Mouse (Mus musculus) G1E (cell line): ENCODE data around the gene Rtkn. TPM values are rescaled to one million over a fixed set of nuclear protein-coding genes. Genes with fewer than 3 reads are reported as not detected.
"Not testable (repeated sequence)": the region's sequence is repeated elsewhere in the genome, so short reads cannot be mapped to it uniquely, and the experiment has no call there.

Experiments
- ATAC-seq: 2 replicates; pipeline ENCODE4 v1.8.0; 2016; ENCODE audit warnings: mild to moderate bottlenecking; ENCODE audit not compliant: insufficient number of reproducible peaks, poor library complexity, low FRiP score, severe bottlenecking; ENCODE audit errors: extremely low read depth
- DNase-seq: peaks from one replicate; pipeline ENCODE4 v3.0.0; 2012; ENCODE audit warnings: low spot score
- H3K27me3 ChIP-seq: 2 replicates; pipeline ENCODE4 v1.6.1; 2012; ENCODE audit warnings: mild to moderate bottlenecking, low read length, inconsistent platforms; ENCODE audit not compliant: insufficient read depth
- H3K36me3 ChIP-seq: replicated peaks from 2 replicates; pipeline ENCODE3; 2012; ENCODE audit warnings: mild to moderate bottlenecking, inconsistent platforms
- H3K4me1 ChIP-seq: 2 replicates; pipeline ENCODE4 v1.6.1; 2012; ENCODE audit warnings: low read depth, low read length, inconsistent platforms, mixed read lengths; ENCODE audit not compliant: insufficient read depth
- H3K4me3 ChIP-seq: 2 replicates; pipeline ENCODE4 v1.5.1; 2012; ENCODE audit warnings: low read depth, mild to moderate bottlenecking, inconsistent platforms, low read length, moderate library complexity, mixed read lengths
- H3K9me3 ChIP-seq: replicated peaks from 2 replicates; pipeline ENCODE4 v1.6.1; 2012; ENCODE audit warnings: inconsistent platforms
- CTCF ChIP-seq: IDR thresholded peaks from 2 replicates; pipeline ENCODE4 v1.5.1; 2012; ENCODE audit warnings: low read depth, low read length, inconsistent platforms, mixed read lengths
- GATA1 ChIP-seq: IDR thresholded peaks from 2 replicates; pipeline ENCODE4 v1.6.1; 2012; ENCODE audit warnings: borderline replicate concordance, low read length, inconsistent platforms, mixed read lengths
- GATA2 ChIP-seq: IDR thresholded peaks from 2 replicates; pipeline ENCODE4 v1.6.1; 2012; ENCODE audit warnings: low read depth, low read length, inconsistent platforms, borderline replicate concordance
- POLR2AphosphoS5 ChIP-seq: IDR thresholded peaks from 2 replicates; pipeline ENCODE4 v1.6.1; 2012; ENCODE audit warnings: low read depth, low read length, inconsistent platforms; ENCODE audit not compliant: insufficient replicate concordance
- TAL1 ChIP-seq: conservative IDR thresholded peaks from 2 replicates; pipeline ENCODE4 v1.6.1; 2012; ENCODE audit warnings: low read depth, low read length, inconsistent platforms, mixed read lengths
- polyA plus RNA-seq: library from polyadenylated mRNA; stranded (reverse); fragments of >175 nt; gene quantifications from 2 replicates; pipeline ENCODE4 v1.2.3, GENCODE M21; 2012
- total RNA-seq, 2 experiments: library from RNA; stranded (forward) in 1 of 2; stranded (reverse) in 1 of 2; fragments of 200-1000 nt in 1 of 2; fragments of >200 nt in 1 of 2; fragmentation: Nextera tagmentation in 1 of 2; gene quantifications; 2 replicates each; pipeline ENCODE4 v1.2.3; 2014 to 2017

Gene Rtkn
- total and polyA plus RNA-seq, 3 experiments, result 4.0 to 34.2 (median 7.6) TPM

DNA sequence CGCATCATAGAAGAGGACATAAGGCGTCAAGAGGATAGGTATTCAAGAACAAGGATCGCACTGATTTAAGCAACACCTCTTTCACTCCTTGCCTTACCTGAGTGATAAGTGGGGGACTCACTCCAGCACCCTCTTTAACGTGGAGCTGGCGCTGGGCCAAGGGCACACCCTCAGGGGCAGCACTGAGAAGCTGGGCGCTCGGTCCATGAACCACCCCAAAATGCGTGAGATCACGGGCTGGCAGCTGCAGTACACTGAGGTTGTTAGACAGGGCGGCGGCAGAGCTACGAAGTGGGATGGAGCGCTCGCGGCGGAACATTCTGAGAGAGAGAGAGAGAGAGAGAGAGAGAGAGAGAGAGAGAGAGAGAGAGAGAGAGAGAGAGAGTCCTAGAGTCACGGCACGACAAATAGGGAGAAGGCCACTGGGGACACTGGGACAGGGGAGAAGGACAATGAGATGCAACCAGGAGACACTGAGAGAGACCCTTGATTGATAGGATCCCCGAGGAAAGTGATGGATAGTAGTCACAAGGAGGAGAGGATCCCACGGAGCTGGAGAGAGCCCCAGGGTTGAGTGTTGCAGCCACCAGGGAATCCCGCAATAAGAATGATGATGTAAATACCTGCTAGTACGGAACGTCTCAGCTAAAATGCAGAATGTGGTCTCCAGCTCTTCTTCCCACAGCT is 20.4 kb downstream of the Rtkn start:
- ATAC-seq, result no peak
- Histone ChIP-seq H3K4me1 (peaks cover 25% of the 10 kb centered on the region), H3K27me3 (peaks cover 59% of the 10 kb centered on the region), H3K4me3 (peak overlapping the region; percentile 36; the same call in 1 of the 2 replicates), H3K9me3 (no peaks in the 10 kb centered on the region), H3K36me3 (no peaks in the 10 kb centered on the region)
- TF ChIP-seq GATA2 (no peak), POLR2AphosphoS5 (no peak), TAL1 (no peak), CTCF (no peak)
- DNase-seq, result no peak

DNA sequence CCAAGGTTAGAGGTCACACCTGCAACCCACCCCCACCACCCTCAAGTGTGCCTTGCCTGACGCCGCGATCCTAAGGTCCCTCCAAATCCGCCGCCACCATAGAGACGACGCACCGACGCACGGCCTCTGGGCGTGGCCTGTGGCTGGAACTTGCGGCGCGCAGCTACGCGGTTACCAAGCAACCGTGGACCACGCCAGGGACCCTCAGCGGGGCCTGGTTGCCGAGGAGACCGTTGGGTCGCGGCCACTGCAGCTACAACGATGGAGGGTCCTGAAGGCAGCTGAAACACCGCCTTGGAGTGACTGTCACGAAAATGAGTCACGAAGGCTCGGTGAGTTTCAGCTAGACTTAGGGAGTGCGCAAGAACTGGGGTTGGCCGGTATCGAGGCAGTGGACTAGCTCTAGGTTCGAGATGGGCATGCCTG is 21.0 kb downstream of the Rtkn start, which contains the start of the genes Wdr54 and 1700003E16Rik:
Gene Wdr54, minus strand, starts transcription at position 139 of the 426 bp plus-strand sequence.
Gene 1700003E16Rik, plus strand, starts transcription at position 146 of the 426 bp plus-strand sequence.
- no peaks in the 10 kb centered on the region for H3K9me3 ChIP-seq
- H3K36me3 ChIP-seq, result no peaks in the 10 kb centered on the region
- ATAC-seq (no peak), DNase-seq (no peak)
- peaks cover 24% of the 10 kb centered on the region for H3K4me1 ChIP-seq
- H3K27me3 ChIP-seq, result peaks cover 60% of the 10 kb centered on the region
- TF ChIP-seq CTCF (no peak), POLR2AphosphoS5 (no peak)
- peak within 1 kb of the TSS; percentile 36; the same call in 1 of the 2 replicates for H3K4me3 ChIP-seq

DNA sequence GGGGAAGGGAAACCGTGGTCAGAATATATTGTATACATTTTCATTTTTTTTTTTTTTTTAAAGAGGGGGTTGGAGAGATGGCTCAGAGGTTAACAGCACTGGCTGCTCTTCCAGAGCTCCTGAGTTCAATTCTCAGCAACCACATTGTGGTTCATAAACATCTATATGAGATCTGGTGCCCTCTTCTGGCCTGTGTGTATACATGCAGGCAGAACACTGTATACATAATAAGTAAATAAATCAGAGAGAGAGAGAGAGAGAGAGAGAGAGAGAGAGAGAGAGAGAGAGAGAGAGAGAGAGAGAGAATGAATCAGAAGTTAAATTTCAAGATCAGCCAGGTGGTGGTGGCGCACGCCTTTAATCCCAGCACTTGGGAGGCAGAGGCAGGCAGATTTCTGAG is 24.2 kb downstream of the Rtkn start:
- Histone ChIP-seq H3K4me1 (peaks cover 32% of the 10 kb centered on the region), H3K27me3 (peaks cover 44% of the 10 kb centered on the region)
- not testable (repeated sequence) for H3K9me3 ChIP-seq, H3K36me3 ChIP-seq, H3K4me3 ChIP-seq, DNase-seq, ATAC-seq
- TF ChIP-seq CTCF, result 0 out of 2 replicates have a peak, but pooled peaks have one; percentile 29

DNA sequence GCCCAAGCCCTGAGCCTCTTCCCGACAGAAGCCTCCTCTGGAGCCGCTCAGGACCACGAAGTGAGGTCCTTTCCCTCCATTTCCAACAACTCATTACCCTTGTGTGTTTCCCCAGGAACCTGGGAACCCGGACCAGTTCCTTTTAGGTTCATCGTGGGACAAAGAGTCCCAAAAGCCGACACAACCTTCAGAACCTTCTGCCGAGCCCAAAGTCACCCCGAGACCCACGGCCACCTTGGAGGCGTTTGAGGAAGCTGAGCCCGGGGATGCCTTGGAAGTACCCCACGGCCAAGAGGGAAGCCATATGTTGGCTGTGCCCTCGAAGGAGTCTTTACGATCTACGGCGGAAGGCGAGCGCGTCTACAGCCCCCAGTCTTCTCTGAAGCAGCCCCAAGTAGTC is 26.2 kb downstream of the Rtkn start:
- no peak for ATAC-seq
- Histone ChIP-seq H3K36me3 (no peaks in the 10 kb centered on the region), H3K4me1 (peaks cover 32% of the 10 kb centered on the region), H3K27me3 (peaks cover 24% of the 10 kb centered on the region), H3K4me3 (no peak overlapping the region), H3K9me3 (no peaks in the 10 kb centered on the region)
- TF ChIP-seq GATA1 (no peak), TAL1 (no peak), POLR2AphosphoS5 (no peak), CTCF (no peak), GATA2 (no peak)
- no peak for DNase-seq

DNA sequence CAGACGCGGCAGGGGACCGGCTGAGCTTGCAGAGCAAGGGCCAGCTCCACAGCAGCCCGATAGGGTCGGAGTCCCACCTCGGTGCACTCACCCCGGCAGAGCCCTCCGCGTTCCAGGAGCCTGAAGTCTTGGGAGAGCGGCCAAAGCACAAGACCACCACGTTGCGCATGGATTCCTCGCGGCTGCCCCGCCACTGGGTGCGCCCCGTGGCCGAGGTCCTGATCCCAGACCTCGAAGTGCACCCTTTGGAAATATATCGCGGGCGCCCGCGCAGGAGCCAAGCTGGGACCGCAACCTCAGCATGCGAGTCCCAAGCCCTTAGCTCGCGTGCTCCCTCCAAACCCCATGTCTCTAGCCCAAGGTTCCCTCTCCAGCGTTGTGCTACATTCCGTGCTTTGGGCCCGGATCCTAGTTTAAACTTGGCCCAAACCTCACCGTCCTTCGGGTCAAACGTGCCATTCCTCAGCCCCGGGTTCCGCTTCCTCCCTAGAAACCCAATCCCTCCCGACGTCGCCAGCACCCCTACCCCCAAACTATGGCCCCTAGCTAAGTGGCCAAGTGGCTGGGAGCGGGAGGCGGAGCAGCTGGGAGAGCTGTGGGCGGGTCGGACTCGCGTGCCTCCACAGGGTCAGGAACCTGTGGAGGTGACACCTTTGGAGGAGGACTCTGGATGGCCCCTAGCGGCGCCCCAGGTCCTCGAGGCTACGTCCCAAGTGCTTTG is 26.8 kb downstream of the Rtkn start:
- TF ChIP-seq GATA2, result no peak
- no peak for TF ChIP-seq GATA1
- no peak for TF ChIP-seq CTCF
- no peak for TF ChIP-seq TAL1
- TF ChIP-seq POLR2AphosphoS5, result no peak
- no peak for ATAC-seq
- Histone ChIP-seq H3K36me3 (no peaks in the 10 kb centered on the region), H3K27me3 (peaks cover 22% of the 10 kb centered on the region), H3K4me3 (peak overlapping the region; percentile 4; the same call in 1 of the 2 replicates), H3K9me3 (no peaks in the 10 kb centered on the region), H3K4me1 (peaks cover 34% of the 10 kb centered on the region)
- no peak for DNase-seq

DNA sequence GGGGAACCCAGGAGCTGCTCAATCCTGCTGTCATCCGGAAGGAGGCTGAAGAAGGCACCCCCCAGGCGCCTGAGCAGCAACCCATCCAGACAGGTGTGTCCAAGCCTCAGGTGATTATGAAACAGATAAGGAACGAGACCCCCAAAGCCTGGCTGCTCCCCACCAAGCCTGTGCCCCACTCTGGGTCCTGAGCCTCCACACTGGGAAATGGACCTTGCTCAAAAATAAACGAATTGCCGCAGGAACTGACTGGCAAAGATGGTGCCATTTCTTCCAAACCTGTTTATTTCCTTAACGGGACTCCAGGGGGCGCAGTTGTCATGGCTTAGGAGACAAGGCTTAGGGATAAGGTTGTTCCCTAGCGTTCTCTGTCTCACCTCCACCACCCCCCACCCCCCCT is 27.4 kb downstream of the Rtkn start:
- Histone ChIP-seq H3K4me3 (no peak overlapping the region; the same call in 1 of the 2 replicates), H3K9me3 (no peaks in the 10 kb centered on the region), H3K36me3 (peaks cover under 1% of the 10 kb centered on the region), H3K4me1 (peaks cover 40% of the 10 kb centered on the region), H3K27me3 (peaks cover 22% of the 10 kb centered on the region)
- ATAC-seq, result no peak
- peak; percentile 49 for DNase-seq
- TF ChIP-seq CTCF, result peak; percentile 45; the same call in 1 of the 2 replicates
- TF ChIP-seq POLR2AphosphoS5, result no peak
